Mouse (Mus musculus) gastrocnemius, adult 8-10 months (tissue): ENCODE data around the gene Kcnab1. TPM values are rescaled to one million over a fixed set of nuclear protein-coding genes. Genes with fewer than 3 reads are reported as not detected.

ENCODE experiments used
- DNase-seq, 2 experiments: peaks; one replicate each; pipeline ENCODE4 v3.0.0; 2022; ENCODE audit warnings: low spot score in 2 of 2
- total RNA-seq, 4 experiments: library from RNA; stranded (reverse); gene quantifications; 2 replicates each; pipeline ENCODE4 v1.2.4; 2022

Kcnab1 gene
- 10 to 100 TPM; 58.0 to 80.2 (median 67.9) TPM for total RNA-seq

GRCm38 (mm10) chr3:65108945-65109921 lies at the start of gene Kcnab1:
Gene Kcnab1, plus strand, starts transcription at chr3:65109384.
- peak in 1 of 2 experiments; percentile 4 for DNase-seq

- no peak for DNase-seq
Observed at GRCm38 (mm10) chr3:65088295-65088694, 20.9 kb upstream of the Kcnab1 start.

- DNase-seq = no peak
Observed at GRCm38 (mm10) chr3:65104117-65104516, 5.1 kb upstream of the Kcnab1 start.

- DNase-seq = no peak
Observed at GRCm38 (mm10) chr3:65110190-65110589, 1.0 kb downstream of the Kcnab1 start.

GRCm38 (mm10) chr3:65111176-65111575 lies 2.0 kb downstream of the Kcnab1 start:
- no peak for DNase-seq

GRCm38 (mm10) chr3:65115164-65115563 lies 6.0 kb downstream of the Kcnab1 start:
- DNase-seq = no peak

GRCm38 (mm10) chr3:65116958-65117357 lies 7.8 kb downstream of the Kcnab1 start:
- no peak for DNase-seq

GRCm38 (mm10) chr3:65117365-65117764 lies 8.2 kb downstream of the Kcnab1 start:
- DNase-seq = no peak

- DNase-seq = no peak
Observed at GRCm38 (mm10) chr3:65124975-65125374, 15.8 kb downstream of the Kcnab1 start.

GRCm38 (mm10) chr3:65129625-65130024 lies 20.4 kb downstream of the Kcnab1 start:
- no peak for DNase-seq

GRCm38 (mm10) chr3:65134931-65135330 lies 25.7 kb downstream of the Kcnab1 start:
- no peak for DNase-seq

- peak; percentile 47 to 58 for DNase-seq
Observed at GRCm38 (mm10) chr3:65136897-65137296, 27.7 kb downstream of the Kcnab1 start.

GRCm38 (mm10) chr3:65138739-65139138 lies 29.6 kb downstream of the Kcnab1 start:
- DNase-seq = no peak

GRCm38 (mm10) chr3:65145152-65145551 lies 36.0 kb downstream of the Kcnab1 start:
- DNase-seq = no peak

GRCm38 (mm10) chr3:65151808-65152207 lies 42.6 kb downstream of the Kcnab1 start:
- DNase-seq = no peak

- DNase-seq = no peak
Observed at GRCm38 (mm10) chr3:65172964-65173363, 63.8 kb downstream of the Kcnab1 start.

- no peak for DNase-seq
Observed at GRCm38 (mm10) chr3:65174564-65174963, 65.4 kb downstream of the Kcnab1 start.

GRCm38 (mm10) chr3:65175819-65176218 lies 66.6 kb downstream of the Kcnab1 start:
- DNase-seq = no peak

GRCm38 (mm10) chr3:65176846-65177245 lies 67.7 kb downstream of the Kcnab1 start:
- DNase-seq = no peak

- DNase-seq = no peak
Observed at GRCm38 (mm10) chr3:65187833-65188698, 78.9 kb downstream of the Kcnab1 start.

GRCm38 (mm10) chr3:65200611-65201010 lies 91.4 kb downstream of the Kcnab1 start:
- no peak for DNase-seq
